Mouse (Mus musculus) kidney, adult 2 months (tissue): ENCODE measurements around the gene Il2.

ENCODE experiments used
- CTCF ChIP-seq: fragments of 200-500 bp; conservative IDR thresholded peaks from 2 replicates; pipeline ENCODE4 v1.5.1; 2011; ENCODE audit warnings: low read depth, mild to moderate bottlenecking, control low read depth, low read length, moderate library complexity, mixed read lengths; ENCODE audit not compliant: insufficient read depth, insufficient read length
- POLR2A ChIP-seq: fragments of 200-500 bp; IDR thresholded peaks from one replicate; pipeline ENCODE4 v1.6.1; 2011; ENCODE audit warnings: low read depth, low read length, control low read depth

- no peak for TF ChIP-seq POLR2A
- TF ChIP-seq CTCF: no peak
Measured at GRCm38 (mm10) chr3:37169283-37169682, 43.5 kb upstream of the Il2 start.
